ENCODE assay signal across 16 mouse cellular contexts in the genomic region with DNA sequence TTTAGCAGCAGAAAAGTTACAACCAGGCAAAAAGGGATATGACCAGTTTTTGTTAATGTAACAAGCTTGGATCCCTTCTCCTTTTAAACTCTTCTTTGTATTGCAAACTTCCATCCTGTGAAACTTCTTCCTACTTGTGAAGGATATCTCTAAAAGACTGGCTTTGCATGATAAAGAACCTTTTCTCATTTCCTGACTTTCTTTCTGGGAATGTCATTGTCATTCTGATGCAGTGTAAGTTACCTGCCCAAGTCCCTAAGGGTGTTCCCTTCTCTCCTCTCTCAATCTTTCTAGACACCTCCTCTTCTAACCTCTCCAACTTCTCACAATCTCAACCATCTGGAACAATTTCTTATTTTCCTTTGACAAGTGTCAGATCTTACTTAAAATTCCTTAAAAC.
"Had no signal": no experiment of that assay in that cellular context is flagged by ENCODE, and none has a peak within 500 bp of the region (broad histone marks: within the 10 kb centered on the region; RNA-seq: fewer than 3 reads in every experiment).

No protein-coding gene starts in this region.

- H3K4me1 ChIP-seq: midbrain, embryonic 10.5 days; midbrain, embryonic 13.5 days; neural tube, embryonic 13.5 days; neural tube, embryonic 15.5 days; stomach, embryonic 15.5 days had no signal

- H3K9me3 ChIP-seq: midbrain, embryonic 10.5 days; midbrain, embryonic 13.5 days; neural tube, embryonic 13.5 days; neural tube, embryonic 15.5 days; stomach, embryonic 15.5 days had no signal

- H3K9ac ChIP-seq: lung, embryonic 14.5 days; midbrain, embryonic 13.5 days; neural tube, embryonic 13.5 days; neural tube, embryonic 15.5 days; stomach, embryonic 15.5 days had no signal

- DNase-seq: lung, adult 18-20 months; lung, embryonic 14.5 days; lung, postnatal 10 days; lung, postnatal 4 days; retina, postnatal 1 day; right cerebral cortex, adult 18-20 months; thymus, adult 2 months; thymus, postnatal 25 days; thymus, postnatal 4 days had no signal

- H3K4me3 ChIP-seq: midbrain, embryonic 10.5 days; midbrain, embryonic 13.5 days; myocyte; neural tube, embryonic 13.5 days; neural tube, embryonic 15.5 days; stomach, embryonic 15.5 days had no signal

- H3K27ac ChIP-seq: midbrain, embryonic 10.5 days; midbrain, embryonic 13.5 days; neural tube, embryonic 13.5 days; neural tube, embryonic 15.5 days; stomach, embryonic 15.5 days; stomach, postnatal 0 days had no signal

- H3K36me3 ChIP-seq: midbrain, embryonic 10.5 days; midbrain, embryonic 13.5 days; neural tube, embryonic 13.5 days; neural tube, embryonic 15.5 days; stomach, embryonic 15.5 days had no signal
